Mouse (Mus musculus) forebrain, embryonic 10.5 days (tissue): ENCODE measurements around the gene Cnot8. TPM values are rescaled to one million over a fixed set of nuclear protein-coding genes. Genes with fewer than 3 reads are reported as not detected.

Experiments used
- DNase-seq: peaks from one replicate; pipeline ENCODE4 v3.0.0-alpha.2; 2017; ENCODE audit warnings: low spot score; ENCODE audit errors: extremely low spot score
- H3K27ac ChIP-seq: fragments of 300-500 bp; sonication (generic); 2 replicates; pipeline ENCODE4 v1.5.1; 2016; ENCODE audit warnings: mild to moderate bottlenecking
- H3K27me3 ChIP-seq: fragments of 300-500 bp; sonication (generic); 2 replicates; pipeline ENCODE4 v1.6.1; 2016; ENCODE audit warnings: mild to moderate bottlenecking; ENCODE audit not compliant: poor library complexity, severe bottlenecking
- H3K36me3 ChIP-seq: fragments of 300-500 bp; sonication (generic); replicated peaks from 2 replicates; pipeline ENCODE4 v1.6.1; 2016; ENCODE audit warnings: mild to moderate bottlenecking, moderate library complexity
- H3K4me1 ChIP-seq: fragments of 300-500 bp; sonication (generic); 2 replicates; pipeline ENCODE4 v1.6.1; 2016
- H3K4me3 ChIP-seq: fragments of 300-500 bp; sonication (generic); 2 replicates; pipeline ENCODE4 v1.5.1; 2016; ENCODE audit warnings: mild to moderate bottlenecking, moderate library complexity
- H3K9me3 ChIP-seq: fragments of 300-500 bp; sonication (generic); 2 replicates; pipeline ENCODE4 v1.6.1; 2016; ENCODE audit warnings: mild to moderate bottlenecking, moderate library complexity
- WGBS: fragments of 180-500 bp; shearing (Covaris S2); methylation state at CpG from one replicate; pipeline ENCODE4 v1.1.7; 2016; 5-methylcytosine and 5-hydroxymethylcytosine counted together
- polyA plus RNA-seq: library from polyadenylated mRNA; unstranded; fragments of >200 nt; fragmentation: Nextera tagmentation; extraction: Ambion mirVana; gene quantifications from 2 replicates; pipeline ENCODE4 v1.2.1, GENCODE M21; 2016

The Cnot8 gene
- polyA plus RNA-seq, 1 experiment from 2014 or later, result 90.9 TPM

- Histone ChIP-seq H3K27me3 (no peaks in the 10 kb centered on the region), H3K9me3 (no peaks in the 10 kb centered on the region), H3K4me3 (no peak overlapping the region), H3K4me1 (no peaks in the 10 kb centered on the region), H3K36me3 (peaks cover 98% of the 10 kb centered on the region), H3K27ac (no peak overlapping the region)
- no peak for DNase-seq
- 91% methylated on average over 11 of the region's 11 CpGs for WGBS
Observed at GRCm38 (mm10) chr11:58138821-58139220, 34.9 kb downstream of the Cnot8 start.

GRCm38 (mm10) chr11:58139466-58139865 lies 35.5 kb downstream of the Cnot8 start:
- H3K27ac ChIP-seq, result no peak overlapping the region
- no peak for DNase-seq
- peaks cover 98% of the 10 kb centered on the region for H3K36me3 ChIP-seq
- H3K27me3 ChIP-seq, result no peaks in the 10 kb centered on the region
- no peaks in the 10 kb centered on the region for H3K9me3 ChIP-seq
- H3K4me1 ChIP-seq, result no peaks in the 10 kb centered on the region
- 92% methylated on average over 3 of the region's 3 CpGs for WGBS
- H3K4me3 ChIP-seq, result no peak overlapping the region

GRCm38 (mm10) chr11:58143704-58144426 lies 39.9 kb downstream of the Cnot8 start:
- WGBS, result 94% methylated on average over 9 of the region's 9 CpGs
- Histone ChIP-seq H3K4me3 (no peak overlapping the region), H3K36me3 (peaks cover 98% of the 10 kb centered on the region), H3K27ac (no peak overlapping the region), H3K9me3 (no peaks in the 10 kb centered on the region; the same call in 1 of the 2 replicates), H3K27me3 (no peaks in the 10 kb centered on the region), H3K4me1 (no peaks in the 10 kb centered on the region)
- DNase-seq, result no peak

- H3K9me3 ChIP-seq, result no peaks in the 10 kb centered on the region; the same call in 1 of the 2 replicates
- DNase-seq, result no peak
- 98% methylated on average over 5 of the region's 5 CpGs for WGBS
- H3K36me3 ChIP-seq, result peaks cover 97% of the 10 kb centered on the region
- no peak overlapping the region for H3K4me3 ChIP-seq
- no peak overlapping the region for H3K27ac ChIP-seq
- H3K4me1 ChIP-seq, result no peaks in the 10 kb centered on the region
- no peaks in the 10 kb centered on the region for H3K27me3 ChIP-seq
Observed at GRCm38 (mm10) chr11:58146241-58146640, 42.3 kb downstream of the Cnot8 start.

- Histone ChIP-seq H3K27me3 (no peaks in the 10 kb centered on the region), H3K36me3 (peaks cover 99% of the 10 kb centered on the region), H3K4me3 (no peak overlapping the region), H3K9me3 (no peaks in the 10 kb centered on the region), H3K27ac (no peak overlapping the region), H3K4me1 (no peaks in the 10 kb centered on the region)
- WGBS, result 93% methylated on average over 9 of the region's 9 CpGs
- no peak for DNase-seq
Observed at GRCm38 (mm10) chr11:58155458-58155857, 51.5 kb downstream of the Cnot8 start.

- WGBS, result 84% methylated on average over 3 of the region's 3 CpGs
- Histone ChIP-seq H3K27ac (no peak overlapping the region), H3K36me3 (peaks cover 99% of the 10 kb centered on the region), H3K4me1 (no peaks in the 10 kb centered on the region), H3K27me3 (no peaks in the 10 kb centered on the region), H3K9me3 (no peaks in the 10 kb centered on the region), H3K4me3 (no peak overlapping the region)
- DNase-seq, result no peak
Observed at GRCm38 (mm10) chr11:58156871-58157270, 52.9 kb downstream of the Cnot8 start.

GRCm38 (mm10) chr11:58165072-58165471 lies 61.1 kb downstream of the Cnot8 start:
- H3K9me3 ChIP-seq, result peaks cover 9% of the 10 kb centered on the region; the same call in 1 of the 2 replicates
- no peaks in the 10 kb centered on the region for H3K27me3 ChIP-seq
- H3K4me1 ChIP-seq, result peaks cover 12% of the 10 kb centered on the region
- DNase-seq, result no peak
- H3K36me3 ChIP-seq, result peaks cover 67% of the 10 kb centered on the region
- 95% methylated on average over 2 of the region's 2 CpGs for whole genome bisulfite sequencing
- no peak overlapping the region for H3K27ac ChIP-seq
- no peak overlapping the region for H3K4me3 ChIP-seq

- peaks cover 9% of the 10 kb centered on the region; the same call in 1 of the 2 replicates for H3K9me3 ChIP-seq
- peak overlapping the region; percentile 90 for H3K27ac ChIP-seq
- H3K4me1 ChIP-seq, result peaks cover 26% of the 10 kb centered on the region
- no peak for DNase-seq
- WGBS, result 0% methylated on average over 8 of the region's 8 CpGs
- H3K27me3 ChIP-seq, result no peaks in the 10 kb centered on the region
- peaks cover 41% of the 10 kb centered on the region for H3K36me3 ChIP-seq
- H3K4me3 ChIP-seq, result peak overlapping the region; percentile 83
Observed at GRCm38 (mm10) chr11:58167822-58168166, 63.8 kb downstream of the Cnot8 start.

Other genes starting within 250 kb of the Cnot8 start
- gene Larp1, start 95.1 kb upstream of the Cnot8 start, polyA plus RNA-seq, result 17.3 and 18.6 TPM in 2 replicates
- gene Gm12248, start 11.0 kb upstream of the Cnot8 start, polyA plus RNA-seq, result not detected in 2 replicates
- 38.6 and 39.5 TPM in 2 replicates for gene Gemin5, start 64.4 kb downstream of the Cnot8 start, polyA plus RNA-seq
- 141 and 146 TPM in 2 replicates for gene Mrpl22, start 67.5 kb downstream of the Cnot8 start, polyA plus RNA-seq
- 1.2 and 1.7 TPM in 2 replicates for gene Igtp, start 95.4 kb downstream of the Cnot8 start, polyA plus RNA-seq
- 0.20 and 0.26 TPM in 2 replicates for gene Irgm2, start 95.5 kb downstream of the Cnot8 start, polyA plus RNA-seq
- not detected in 2 replicates for gene 4930438A08Rik, start 170.6 kb downstream of the Cnot8 start, polyA plus RNA-seq
- 27.1 and 30.9 TPM in 2 replicates for gene Zfp692, start 202.9 kb downstream of the Cnot8 start, polyA plus RNA-seq
- 23.9 and 24.1 TPM in 2 replicates for gene Zfp672, start 226.2 kb downstream of the Cnot8 start, polyA plus RNA-seq
- gene Sh3bp5l, start 226.6 kb downstream of the Cnot8 start, polyA plus RNA-seq, result 39.8 and 40.9 TPM in 2 replicates